Mouse (Mus musculus): Measurements from ENCODE around the gene Casp4. TPM values are rescaled to one million over a fixed set of nuclear protein-coding genes. Genes with fewer than 3 reads are reported as not detected.

Gene Casp4
- polyA plus RNA-seq, 1 experiment from 2014 or later, result 1.1 TPM

Other genes starting within 250 kb of the Casp4 start
- 5.3 and 5.8 TPM in 2 replicates for gene Casp1, start 10.3 kb upstream of the Casp4 start, polyA plus RNA-seq (2015; fragmentation: Nextera tagmentation; extraction: Ambion mirVana)
- 2.1 and 2.6 TPM in 2 replicates for gene Casp12, start 36.6 kb downstream of the Casp4 start, polyA plus RNA-seq (2015; fragmentation: Nextera tagmentation; extraction: Ambion mirVana)